Mouse (Mus musculus): ENCODE measurements around the gene Gmpr. TPM values are rescaled to one million over a fixed set of nuclear protein-coding genes. Genes with fewer than 3 reads are reported as not detected.

Gmpr gene
- polyA plus RNA-seq, 1 experiment from 2014 or later = 366 TPM

GRCm38 (mm10) chr13:45526230-45526629 lies 19.0 kb downstream of the Gmpr start:
- 84% methylated on average over 7 of the region's 7 CpGs for WGBS (ENCODE audit: insufficient replicate concordance)
- H3K27ac ChIP-seq = peak overlapping the region; percentile 98
- no peak for ATAC-seq
- H3K9me3 ChIP-seq (replicated peaks) = no peaks in the 10 kb centered on the region
- H3K27me3 ChIP-seq (replicated peaks) = no peaks in the 10 kb centered on the region
- H3K4me1 ChIP-seq = peaks cover 96% of the 10 kb centered on the region
- peak overlapping the region; percentile 70 for H3K9ac ChIP-seq
- H3K36me3 ChIP-seq = peaks cover 86% of the 10 kb centered on the region
- H3K4me2 ChIP-seq = peak overlapping the region; percentile 66
- peak overlapping the region; percentile 24 for H3K4me3 ChIP-seq

DNA sequence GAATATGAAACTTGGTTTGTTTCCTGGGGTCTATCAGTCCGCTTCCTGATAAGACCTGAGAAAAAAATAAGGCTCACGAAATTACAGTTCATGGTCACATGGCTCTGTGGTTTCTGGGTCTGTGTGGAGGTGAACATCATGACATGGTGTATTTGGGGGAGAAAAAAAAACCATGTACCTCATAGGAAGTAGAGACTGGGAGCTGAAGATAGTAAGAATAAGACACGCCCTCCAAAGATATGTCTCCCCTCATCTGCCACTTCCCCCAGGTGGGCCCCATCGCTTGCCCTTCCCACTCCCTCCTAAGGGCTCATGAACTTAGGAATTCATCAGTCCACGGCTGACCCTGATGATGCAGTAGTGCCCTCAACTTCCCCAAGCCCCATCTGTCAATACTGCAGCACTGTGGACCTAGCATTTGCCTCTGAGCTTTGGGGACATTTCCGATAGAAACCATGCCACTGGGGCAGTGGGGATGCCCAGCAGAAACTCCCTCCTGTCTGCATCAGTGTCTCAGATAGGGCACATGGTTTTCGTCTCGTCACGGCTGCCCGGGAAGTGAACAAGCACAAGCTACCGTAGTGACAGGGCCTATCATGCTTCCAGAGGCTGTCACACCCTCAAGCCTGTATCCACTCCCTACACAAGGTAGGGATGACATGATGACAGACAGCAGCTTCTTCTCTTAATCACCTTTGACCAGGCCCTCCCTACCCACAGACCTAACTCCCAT lies 20.2 kb downstream of the Gmpr start:
- WGBS (ENCODE audit: insufficient replicate concordance) = 13% methylated on average over 11 of the region's 11 CpGs
- Histone ChIP-seq H3K9me3 (replicated peaks) (no peaks in the 10 kb centered on the region), H3K4me2 (peak overlapping the region; percentile 66)

GRCm38 (mm10) chr13:45528787-45529186 lies 21.5 kb downstream of the Gmpr start:
- 88% methylated on average over 4 of the region's 4 CpGs for WGBS (ENCODE audit: insufficient replicate concordance)
- Histone ChIP-seq H3K4me2 (no peak overlapping the region; the same call in 1 of the 2 replicates), H3K27ac (peak overlapping the region; percentile 98), H3K4me1 (peaks cover 99% of the 10 kb centered on the region), H3K9ac (peak overlapping the region; percentile 49), H3K9me3 (replicated peaks) (no peaks in the 10 kb centered on the region), H3K27me3 (replicated peaks) (no peaks in the 10 kb centered on the region), H3K4me3 (no peak overlapping the region), H3K36me3 (peaks cover 86% of the 10 kb centered on the region)
- ATAC-seq = no peak

More for the DNA sequence above, 20.2 kb downstream of the Gmpr start:
- Histone ChIP-seq H3K36me3 (peaks cover 86% of the 10 kb centered on the region), H3K27me3 (replicated peaks) (no peaks in the 10 kb centered on the region), H3K9ac (peak overlapping the region; percentile 70), H3K4me3 (peak overlapping the region; percentile 24), H3K4me1 (peaks cover 99% of the 10 kb centered on the region), H3K27ac (peak overlapping the region; percentile 98)
- ATAC-seq = peak; percentile 97

DNA sequence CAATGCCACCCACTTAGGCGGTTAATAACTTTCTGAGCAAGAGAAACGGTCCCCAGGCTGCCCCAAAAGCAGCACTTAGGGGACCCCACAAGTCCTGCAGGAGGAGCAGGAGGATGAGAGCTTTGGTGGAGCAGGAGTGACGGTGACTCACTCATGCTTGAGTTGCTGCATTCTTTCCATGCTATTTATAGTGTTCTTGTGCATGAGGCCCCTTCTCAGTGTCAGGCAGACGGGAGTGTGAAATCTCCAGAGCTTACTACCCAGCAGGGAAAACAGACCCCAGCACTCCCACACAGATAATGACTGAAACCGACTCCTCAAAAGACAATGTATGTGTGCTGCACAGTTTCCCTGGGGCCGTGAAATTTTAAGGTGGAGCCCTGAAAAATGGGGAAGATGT lies 23.5 kb downstream of the Gmpr start:
- Histone ChIP-seq H3K27ac (peak overlapping the region; percentile 98), H3K9me3 (replicated peaks) (no peaks in the 10 kb centered on the region), H3K4me1 (peaks cover 99% of the 10 kb centered on the region), H3K4me2 (no peak overlapping the region), H3K4me3 (no peak overlapping the region), H3K9ac (peak overlapping the region; percentile 59), H3K27me3 (replicated peaks) (no peaks in the 10 kb centered on the region), H3K36me3 (peaks cover 86% of the 10 kb centered on the region)
- WGBS (ENCODE audit: insufficient replicate concordance) = 45% methylated on average over 6 of the region's 6 CpGs
- no peak for ATAC-seq

- Histone ChIP-seq H3K4me3 (no peak overlapping the region), H3K9me3 (replicated peaks) (no peaks in the 10 kb centered on the region), H3K9ac (no peak overlapping the region), H3K27me3 (replicated peaks) (no peaks in the 10 kb centered on the region), H3K36me3 (peaks cover 98% of the 10 kb centered on the region), H3K4me2 (no peak overlapping the region), H3K27ac (peak overlapping the region; percentile 46), H3K4me1 (peaks cover 85% of the 10 kb centered on the region)
- 89% methylated on average over 9 of the region's 9 CpGs for WGBS (ENCODE audit: insufficient replicate concordance)
- ATAC-seq = no peak
These were observed 28.6 kb downstream of the Gmpr start for GRCm38 (mm10) chr13:45535731-45536453.

- no peak overlapping the region for H3K9ac ChIP-seq
- H3K36me3 ChIP-seq = peaks cover 98% of the 10 kb centered on the region
- WGBS (ENCODE audit: insufficient replicate concordance) = 66% methylated on average over 9 of the region's 9 CpGs
These were observed 29.9 kb downstream of the Gmpr start for GRCm38 (mm10) chr13:45537110-45537509.

DNA sequence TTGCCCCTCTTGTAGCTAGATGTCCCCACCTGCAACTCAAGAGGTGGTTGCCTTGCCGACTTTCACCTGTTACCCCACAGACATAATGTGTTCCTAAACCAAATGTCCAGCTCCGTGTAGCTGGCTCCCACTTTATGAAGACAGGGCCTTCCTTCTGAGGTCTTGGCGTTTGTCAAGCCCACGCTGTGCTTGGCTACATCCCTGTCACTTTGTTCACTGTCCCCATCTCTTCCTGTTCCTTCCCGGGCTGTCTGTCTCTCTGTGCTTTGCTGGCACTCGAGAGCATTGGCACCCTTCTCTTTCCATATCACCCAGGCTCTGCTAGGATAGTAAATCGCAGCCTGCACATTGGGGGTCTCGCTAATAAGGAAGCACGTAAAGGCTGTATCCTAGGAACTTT lies 30.8 kb downstream of the Gmpr start:
- Histone ChIP-seq H3K9ac (peak overlapping the region; percentile 10; the same call in 1 of the 2 replicates), H3K4me3 (no peak overlapping the region), H3K27ac (peak overlapping the region; percentile 70), H3K36me3 (peaks cover 98% of the 10 kb centered on the region), H3K4me2 (no peak overlapping the region), H3K4me1 (peaks cover 75% of the 10 kb centered on the region), H3K27me3 (replicated peaks) (no peaks in the 10 kb centered on the region), H3K9me3 (replicated peaks) (no peaks in the 10 kb centered on the region)
- 74% methylated on average over 9 of the region's 9 CpGs for WGBS (ENCODE audit: insufficient replicate concordance)
- no peak for ATAC-seq

More at GRCm38 (mm10) chr13:45537110-45537509, 29.9 kb downstream of the Gmpr start:
- no peak overlapping the region for H3K4me3 ChIP-seq
- no peak overlapping the region for H3K4me2 ChIP-seq
- ATAC-seq = no peak
- H3K9me3 ChIP-seq (replicated peaks) = no peaks in the 10 kb centered on the region
- H3K4me1 ChIP-seq = peaks cover 75% of the 10 kb centered on the region
- H3K27me3 ChIP-seq (replicated peaks) = no peaks in the 10 kb centered on the region
- peak overlapping the region; percentile 69 for H3K27ac ChIP-seq

DNA sequence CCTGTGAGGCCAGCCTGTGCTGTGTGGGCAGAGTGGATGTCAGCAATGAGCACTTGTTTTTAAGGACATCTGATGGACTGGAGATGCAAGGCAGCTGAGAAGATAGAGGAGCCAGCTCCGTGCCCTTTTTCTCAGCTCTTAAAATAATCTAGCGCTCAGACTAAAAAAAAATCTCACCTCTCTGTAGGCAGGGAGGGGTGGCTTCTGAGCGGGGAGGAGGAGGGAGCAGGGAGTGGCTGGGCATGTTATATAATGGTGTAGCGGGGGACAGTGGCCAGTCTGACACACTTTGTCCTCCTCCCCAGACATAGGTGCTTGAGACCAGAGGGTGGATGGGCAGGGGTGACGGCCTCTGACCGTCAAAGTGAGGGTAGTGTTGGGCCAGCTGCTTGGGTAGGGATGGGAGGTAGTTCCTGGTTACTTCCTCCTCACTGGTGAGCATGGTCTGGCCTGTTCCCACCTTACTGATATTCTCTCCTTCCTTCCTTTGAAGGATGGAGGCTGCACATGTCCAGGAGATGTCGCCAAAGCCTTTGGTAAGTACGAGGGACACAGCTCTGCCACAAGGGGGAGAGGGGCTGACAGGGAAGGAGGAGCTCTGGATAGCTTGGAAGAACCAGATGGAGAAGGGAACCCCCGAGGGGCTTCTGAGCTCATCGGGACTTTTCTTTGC lies 31.4 kb downstream of the Gmpr start:
- H3K4me1 ChIP-seq = peaks cover 75% of the 10 kb centered on the region
- H3K9ac ChIP-seq = 0 out of 2 replicates have a peak overlapping the region, but pooled peaks have one; percentile 10
- H3K36me3 ChIP-seq = peaks cover 98% of the 10 kb centered on the region
- WGBS (ENCODE audit: insufficient replicate concordance) = 33% methylated on average over 10 of the region's 10 CpGs
- H3K27me3 ChIP-seq (replicated peaks) = no peaks in the 10 kb centered on the region
- H3K4me3 ChIP-seq = no peak overlapping the region
- peak overlapping the region; percentile 37 for H3K4me2 ChIP-seq
- peak; percentile 65 for ATAC-seq
- no peaks in the 10 kb centered on the region for H3K9me3 ChIP-seq (replicated peaks)
- peak overlapping the region; percentile 70 for H3K27ac ChIP-seq

- Histone ChIP-seq H3K4me2 (peak overlapping the region; percentile 37), H3K4me1 (peaks cover 75% of the 10 kb centered on the region), H3K27ac (peak overlapping the region; percentile 70), H3K9me3 (replicated peaks) (no peaks in the 10 kb centered on the region), H3K4me3 (no peak overlapping the region), H3K36me3 (peaks cover 98% of the 10 kb centered on the region), H3K27me3 (replicated peaks) (no peaks in the 10 kb centered on the region), H3K9ac (no peak overlapping the region)
- WGBS (ENCODE audit: insufficient replicate concordance) = 27% methylated on average over 10 of the region's 10 CpGs
- peak; percentile 56; the same call in 1 of the 2 replicates for ATAC-seq
These were observed 31.9 kb downstream of the Gmpr start for GRCm38 (mm10) chr13:45539205-45539568.

DNA sequence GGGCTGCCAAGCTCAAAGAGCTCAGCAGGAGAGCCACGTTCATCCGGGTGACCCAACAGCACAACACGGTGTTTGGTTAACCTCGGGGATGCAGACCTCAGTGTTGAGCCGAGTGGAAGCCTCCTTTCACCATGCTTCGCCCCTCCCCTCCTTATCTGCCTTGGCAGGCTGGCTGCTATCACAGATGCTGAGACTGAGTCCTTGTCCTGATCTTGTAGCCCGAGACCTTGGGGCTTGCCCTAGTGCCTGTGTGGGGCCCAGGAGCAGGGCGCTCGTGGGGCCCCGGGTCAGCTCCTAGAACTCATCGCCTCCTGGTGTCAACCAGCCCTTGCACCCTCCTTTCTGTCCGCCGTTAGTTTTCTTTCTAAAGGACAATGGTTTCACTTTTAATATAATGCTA lies 38.7 kb downstream of the Gmpr start:
- Histone ChIP-seq H3K27me3 (replicated peaks) (no peaks in the 10 kb centered on the region), H3K4me2 (peak overlapping the region; percentile 63), H3K4me3 (peak overlapping the region; percentile 40), H3K27ac (peak overlapping the region; percentile 95), H3K9me3 (replicated peaks) (no peaks in the 10 kb centered on the region), H3K36me3 (peaks cover 98% of the 10 kb centered on the region), H3K9ac (peak overlapping the region; percentile 73), H3K4me1 (peaks cover 71% of the 10 kb centered on the region)
- ATAC-seq = peak; percentile 97
- 16% methylated on average over 13 of the region's 13 CpGs for WGBS (ENCODE audit: insufficient replicate concordance)

- Histone ChIP-seq H3K9me3 (replicated peaks) (no peaks in the 10 kb centered on the region), H3K36me3 (peaks cover 91% of the 10 kb centered on the region), H3K9ac (peak overlapping the region; percentile 73), H3K27ac (peak overlapping the region; percentile 95), H3K4me1 (peaks cover 71% of the 10 kb centered on the region), H3K4me3 (peak overlapping the region; percentile 40), H3K27me3 (replicated peaks) (no peaks in the 10 kb centered on the region), H3K4me2 (peak overlapping the region; percentile 63)
- 30% methylated on average over 4 of the region's 4 CpGs for WGBS (ENCODE audit: insufficient replicate concordance)
- peak; percentile 39 for ATAC-seq
These were observed 39.7 kb downstream of the Gmpr start for GRCm38 (mm10) chr13:45546946-45547345.

Data from liver, embryonic 12.5 days (tissue).